26 mouse cellular contexts compared by ENCODE assay signal in genomic region chr15:4496984-4497383, GRCm38 (mm10).
"Had no signal": no experiment of that assay in that cellular context is flagged by ENCODE, and none has a peak within 500 bp of the region (broad histone marks: within the 10 kb centered on the region; RNA-seq: fewer than 3 reads in every experiment).

No protein-coding gene starts in this region.

- H3K9me3 ChIP-seq: heart, embryonic 10.5 days; heart, embryonic 12.5 days; hindbrain, embryonic 10.5 days; intestine, embryonic 15.5 days; limb, embryonic 10.5 days; limb, embryonic 12.5 days; liver, embryonic 13.5 days; liver, embryonic 15.5 days had no signal

- DNase-seq: gastrocnemius, adult 2 months; gastrocnemius, postnatal 10 days; gastrocnemius, postnatal 25 days; heart, adult 18-20 months; heart, postnatal 10 days; heart, postnatal 4 days; kidney, adult 18-20 months; kidney, adult 8-10 months; kidney, postnatal 10 days; kidney, postnatal 25 days; kidney, postnatal 4 days; liver; liver, embryonic 13.5 days had no signal

- H3K27ac ChIP-seq: gastrocnemius, adult 2 months; heart, embryonic 10.5 days; hindbrain, embryonic 10.5 days; hindbrain, embryonic 14.5 days; intestine, embryonic 15.5 days; layer of hippocampus, adult 2 months; left cerebral cortex, adult 2 months; limb, embryonic 10.5 days; limb, embryonic 12.5 days; liver, embryonic 13.5 days; liver, embryonic 15.5 days had no signal

- H3K27me3 ChIP-seq: heart, embryonic 12.5 days; intestine, embryonic 15.5 days; limb, embryonic 12.5 days; liver, embryonic 13.5 days; liver, embryonic 15.5 days had no signal

- H3K9ac ChIP-seq: heart, embryonic 12.5 days; hindbrain, embryonic 14.5 days; intestine, embryonic 15.5 days; limb, embryonic 12.5 days; liver, embryonic 13.5 days; liver, embryonic 15.5 days had no signal

- ATAC-seq: inflammation-experienced regulatory T-cells, adult 6 months; intestine, embryonic 15.5 days; intestine, postnatal 0 days had no signal

- H3K36me3 ChIP-seq: heart, embryonic 10.5 days; heart, embryonic 12.5 days; hindbrain, embryonic 10.5 days; intestine, embryonic 15.5 days; limb, embryonic 10.5 days; limb, embryonic 12.5 days; liver, embryonic 13.5 days; liver, embryonic 15.5 days had no signal

- H3K4me3 ChIP-seq: gastrocnemius, adult 2 months; heart, embryonic 10.5 days; heart, embryonic 12.5 days; hindbrain, embryonic 10.5 days; intestine, embryonic 15.5 days; layer of hippocampus, adult 2 months; left cerebral cortex, adult 2 months; limb, embryonic 10.5 days; limb, embryonic 12.5 days; liver, embryonic 13.5 days; liver, embryonic 15.5 days had no signal

- H3K4me1 ChIP-seq: heart, embryonic 10.5 days; heart, embryonic 12.5 days; hindbrain, embryonic 10.5 days; intestine, embryonic 15.5 days; limb, embryonic 10.5 days; limb, embryonic 12.5 days; liver, embryonic 13.5 days; liver, embryonic 15.5 days had no signal

- H3K4me2 ChIP-seq: heart, embryonic 12.5 days; hindbrain, embryonic 14.5 days; intestine, embryonic 15.5 days; limb, embryonic 12.5 days; liver, embryonic 11.5 days; liver, embryonic 13.5 days; liver, embryonic 15.5 days had no signal
